Mouse (Mus musculus): ENCODE measurements around the gene Slc37a3. TPM values are rescaled to one million over a fixed set of nuclear protein-coding genes. Genes with fewer than 3 reads are reported as not detected.

Gene Slc37a3
- total RNA-seq (2023): 62.1 and 74.0 TPM in 2 replicates

GRCm38 (mm10) chr6:39377311-39377827, at the start of gene Slc37a3:
Gene Slc37a3, minus strand, starts transcription at chr6:39377675.

GRCm38 (mm10) chr6:39419851-39420721, 42.6 kb upstream of the Slc37a3 start, which contains the start of gene Mkrn1:
Gene Mkrn1, minus strand, starts transcription at chr6:39420462.

GRCm38 (mm10) chr6:39381125-39381880, 3.8 kb upstream of the Slc37a3 start, which contains the start of gene Rab19:
Gene Rab19, plus strand, starts transcription at chr6:39381175.

Other genes with a start within 250 kb of the Slc37a3 start
- gene Kdm7a, start 170.9 kb downstream of the Slc37a3 start, total RNA-seq (2023): 125 and 142 TPM in 2 replicates
- gene Rab19, start 3.5 kb upstream of the Slc37a3 start, total RNA-seq (2023): 2.0 and 3.0 TPM in 2 replicates
- 130 and 134 TPM in 2 replicates for gene Mkrn1, start 42.8 kb upstream of the Slc37a3 start, total RNA-seq (2023)
- gene Dennd2a, start 180.2 kb upstream of the Slc37a3 start, total RNA-seq (2023): 7.4 and 10.1 TPM in 2 replicates
- gene Adck2, start 196.2 kb upstream of the Slc37a3 start, total RNA-seq (2023): 17.4 and 19.9 TPM in 2 replicates
- gene Gm42420, start 208.1 kb upstream of the Slc37a3 start, total RNA-seq (2023): not detected in 2 replicates
- gene Ndufb2, start 214.9 kb upstream of the Slc37a3 start, total RNA-seq (2023): 28.3 and 29.8 TPM in 2 replicates

All from neutrophil, adult 65 days (primary cell).